Mouse (Mus musculus) ES-E14 (cell line): ENCODE results near the gene Hbq1a. TPM values are rescaled to one million over a fixed set of nuclear protein-coding genes. Genes with fewer than 3 reads are reported as not detected.
A peak's percentile ranks its signal among the peaks of the same experiment; 100 is the strongest.
"Not testable (repeated sequence)": the region's sequence is repeated elsewhere in the genome, so short reads cannot be mapped to it uniquely, and the experiment has no call there.

ENCODE experiments used
- DNase-seq: peaks from one replicate; pipeline ENCODE4 v3.0.0-alpha.2; 2013; ENCODE audit warnings: low read depth, low spot score
- H3K27ac ChIP-seq: 2 replicates; pipeline ENCODE4 v1.5.1; 2012; ENCODE audit warnings: low read depth, mild to moderate bottlenecking, low read length, moderate library complexity, mixed read lengths; ENCODE audit not compliant: poor library complexity, insufficient read depth, severe bottlenecking
- H3K36me3 ChIP-seq: 2 replicates; pipeline ENCODE4 v1.6.1; 2012; ENCODE audit warnings: mild to moderate bottlenecking, low read length, moderate library complexity, mixed read lengths; ENCODE audit not compliant: control insufficient read depth, poor library complexity, insufficient read depth, severe bottlenecking
- H3K4me1 ChIP-seq, 2 experiments: fragments of 150-350 bp in 1 of 2; sonication (generic) in 1 of 2; 2 replicates each; pipeline ENCODE4 v1.6.1; 2012; ENCODE audit warnings: low read length in 2 of 2, mild to moderate bottlenecking in 1 of 2, mixed read lengths in 1 of 2; ENCODE audit not compliant: control insufficient read depth in 2 of 2, insufficient read depth in 2 of 2, poor library complexity in 1 of 2
- H3K4me3 ChIP-seq, 2 experiments: fragments of 150-350 bp in 1 of 2; sonication (generic) in 1 of 2; 2 replicates each; pipeline ENCODE4 v1.5.1; 2012; ENCODE audit warnings: low read length in 2 of 2, low read depth in 1 of 2, mild to moderate bottlenecking in 1 of 2, mixed read lengths in 1 of 2; ENCODE audit not compliant: insufficient read depth in 1 of 2, poor library complexity in 1 of 2, severe bottlenecking in 1 of 2
- H3K9ac ChIP-seq: 2 replicates; pipeline ENCODE4 v1.6.1; 2012; ENCODE audit warnings: low read depth, mild to moderate bottlenecking, low read length, mixed read lengths; ENCODE audit not compliant: poor library complexity, insufficient read depth, severe bottlenecking
- H3K9me3 ChIP-seq: fragments of 150-350 bp; sonication (generic); 2 replicates; pipeline ENCODE4 v1.6.1; 2012; ENCODE audit warnings: low read depth, mild to moderate bottlenecking, low read length; ENCODE audit not compliant: control insufficient read depth, insufficient read depth
- CHD2 ChIP-seq: IDR thresholded peaks from 2 replicates; pipeline ENCODE4 v1.6.1; 2014; ENCODE audit warnings: mild to moderate bottlenecking, low read depth, low read length, inconsistent platforms
- HCFC1 ChIP-seq: IDR thresholded peaks from 2 replicates; pipeline ENCODE4 v1.6.1; 2012; ENCODE audit warnings: low read length, inconsistent platforms, borderline replicate concordance; ENCODE audit not compliant: insufficient read depth
- MAFK ChIP-seq: IDR thresholded peaks from 2 replicates; pipeline ENCODE4 v1.6.1; 2014; ENCODE audit warnings: mild to moderate bottlenecking, low read depth, low read length, inconsistent platforms; ENCODE audit not compliant: insufficient read depth
- ZC3H11A ChIP-seq: IDR thresholded peaks from 2 replicates; pipeline ENCODE4 v1.6.1; 2012; ENCODE audit warnings: low read depth, mild to moderate bottlenecking, inconsistent platforms, low read length, borderline replicate concordance
- ZNF384 ChIP-seq: IDR thresholded peaks from 2 replicates; pipeline ENCODE4 v1.6.1; 2012; ENCODE audit warnings: low read depth, low read length, inconsistent platforms
- in situ Hi-C, 2 experiments: fragments of 600-800 bp; cut with MboI; formaldehyde crosslinking; loops; one replicate each; pipeline ENCODE4 v1.15.1; 2025; ENCODE audit warnings: low sequenced_read_pairs in 2 of 2, inconsistent platforms in 1 of 2; ENCODE audit not compliant: unreplicated experiment in 2 of 2
- total RNA-seq: library from RNA; depleted of rRNA; stranded (reverse); fragments of 300-350 nt; gene quantifications from 2 replicates; pipeline ENCODE4 v1.2.3, GENCODE M21; 2012

Gene Hbq1a
- total RNA-seq, 1 experiment = not detected

GRCm38 (mm10) chr11:32285031-32285775 lies 14.7 kb upstream of the Hbq1a start:
- no peak overlapping the region for H3K9ac ChIP-seq
- in situ Hi-C loops = no loop called here
- no peaks in the 10 kb centered on the region for H3K4me1 ChIP-seq
- no peak overlapping the region for H3K27ac ChIP-seq
- DNase-seq = no peak
- no peaks in the 10 kb centered on the region for H3K36me3 ChIP-seq
- TF ChIP-seq CHD2 (no peak), HCFC1 (no peak), ZC3H11A (no peak), MAFK (no peak), ZNF384 (no peak)
- H3K4me3 ChIP-seq = no peak overlapping the region
- H3K9me3 ChIP-seq = no peaks in the 10 kb centered on the region

- H3K4me1 ChIP-seq, H3K4me3 ChIP-seq, H3K9me3 ChIP-seq, in situ Hi-C loops, DNase-seq, H3K9ac ChIP-seq, H3K27ac ChIP-seq, H3K36me3 ChIP-seq: not testable (repeated sequence)
These were observed 14.0 kb upstream of the Hbq1a start for GRCm38 (mm10) chr11:32285887-32286286.

DNA sequence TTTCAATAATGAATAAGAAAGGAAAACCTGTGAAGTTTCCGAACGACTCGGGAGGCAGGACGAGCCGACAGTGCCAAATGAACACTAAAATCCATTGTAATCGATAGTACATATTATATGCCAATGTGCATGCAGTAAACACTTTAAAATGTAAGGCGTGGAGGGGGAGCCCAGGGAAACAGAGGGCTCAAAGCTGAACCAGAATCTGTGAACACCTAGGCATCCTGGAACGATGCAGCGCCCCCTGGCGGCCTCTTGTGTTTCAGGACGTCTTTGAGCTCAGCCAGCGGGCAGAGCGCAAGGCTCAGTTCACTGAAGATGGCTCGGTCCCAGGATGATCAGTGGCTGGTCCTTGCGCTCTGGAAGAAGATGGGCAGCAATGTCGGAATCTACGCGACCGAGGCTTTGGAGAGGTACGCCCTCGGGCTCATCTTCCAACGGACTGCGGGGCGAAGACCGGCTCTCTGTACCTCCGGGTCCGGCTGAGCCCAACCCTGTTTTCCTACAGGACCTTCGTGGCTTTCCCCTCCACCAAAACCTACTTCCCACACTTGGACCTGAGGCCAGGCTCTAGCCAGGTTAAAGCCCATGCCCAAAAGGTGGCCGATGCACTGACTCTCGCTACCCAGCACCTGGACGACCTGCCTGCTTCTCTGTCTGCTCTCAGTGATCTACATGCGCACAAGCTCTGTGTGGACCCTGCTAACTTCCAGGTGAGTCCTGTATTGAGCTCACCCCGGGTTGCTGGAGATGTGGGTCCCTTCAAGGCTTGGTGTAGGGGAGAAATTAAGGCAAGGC lies 13.0 kb upstream of the Hbq1a start, which contains the start of gene Hbq1b:
Gene Hbq1b, plus strand, starts transcription at position 271 of the 798 bp plus-strand sequence.
- H3K9me3 ChIP-seq, H3K27ac ChIP-seq, H3K36me3 ChIP-seq, DNase-seq, in situ Hi-C loops, H3K4me1 ChIP-seq: not testable (repeated sequence)
- H3K4me3 ChIP-seq = peak within 1 kb of the TSS; percentile 55 to 67; a peak in 3 of 4 replicates
- peak within 1 kb of the TSS; percentile 64; the same call in 1 of the 2 replicates for H3K9ac ChIP-seq

DNA sequence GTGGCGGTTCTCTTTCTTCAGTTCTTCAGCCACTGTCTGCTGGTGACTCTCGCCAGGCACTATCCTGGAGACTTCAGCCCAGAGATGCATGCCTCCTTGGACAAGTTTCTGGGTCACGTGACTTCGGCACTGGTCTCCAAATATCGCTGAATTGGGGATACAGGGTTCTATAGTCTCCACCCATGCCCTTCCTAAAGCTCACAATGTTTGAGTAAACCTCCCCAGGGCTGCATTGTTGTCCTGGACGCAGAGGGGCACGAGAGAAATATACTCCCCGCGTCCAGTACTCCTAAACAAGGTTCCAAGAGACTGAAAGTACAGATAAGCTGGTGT lies 12.4 kb upstream of the Hbq1a start:
- H3K27ac ChIP-seq = no peak overlapping the region
- no peaks in the 10 kb centered on the region for H3K9me3 ChIP-seq
- H3K4me1 ChIP-seq = no peaks in the 10 kb centered on the region; a peak in 1 of 4 replicates
- H3K36me3 ChIP-seq = no peaks in the 10 kb centered on the region
- peak overlapping the region; percentile 8 to 55; a peak in 1 of 4 replicates for H3K4me3 ChIP-seq
- in situ Hi-C loops = no loop called here
- no peak for DNase-seq
- TF ChIP-seq HCFC1 = no peak
- no peak for TF ChIP-seq MAFK
- TF ChIP-seq CHD2 = no peak
- no peak for TF ChIP-seq ZC3H11A
- no peak overlapping the region for H3K9ac ChIP-seq

DNA sequence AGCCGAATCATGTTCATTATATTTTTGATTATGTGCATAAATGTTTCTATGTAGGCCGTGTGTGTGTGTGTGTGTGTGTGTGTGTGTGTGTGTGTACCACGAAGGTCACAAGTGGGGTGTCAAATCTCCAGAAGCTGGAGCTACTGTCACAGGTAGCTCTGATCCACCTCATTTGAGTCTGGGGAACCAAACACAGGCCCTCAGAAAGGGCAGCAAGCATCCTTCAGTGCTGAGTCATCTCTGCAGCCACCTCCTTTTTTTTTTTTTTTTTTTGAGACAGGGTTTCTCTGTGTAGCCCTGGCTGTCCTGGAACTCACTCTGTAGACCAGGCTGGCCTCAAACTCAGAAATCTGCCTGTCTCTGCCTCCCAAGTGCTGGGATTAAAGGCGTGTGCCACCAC lies 7.0 kb upstream of the Hbq1a start:
- H3K9ac ChIP-seq, H3K4me3 ChIP-seq, in situ Hi-C loops, H3K4me1 ChIP-seq, H3K36me3 ChIP-seq, H3K27ac ChIP-seq, DNase-seq, H3K9me3 ChIP-seq: not testable (repeated sequence)

DNA sequence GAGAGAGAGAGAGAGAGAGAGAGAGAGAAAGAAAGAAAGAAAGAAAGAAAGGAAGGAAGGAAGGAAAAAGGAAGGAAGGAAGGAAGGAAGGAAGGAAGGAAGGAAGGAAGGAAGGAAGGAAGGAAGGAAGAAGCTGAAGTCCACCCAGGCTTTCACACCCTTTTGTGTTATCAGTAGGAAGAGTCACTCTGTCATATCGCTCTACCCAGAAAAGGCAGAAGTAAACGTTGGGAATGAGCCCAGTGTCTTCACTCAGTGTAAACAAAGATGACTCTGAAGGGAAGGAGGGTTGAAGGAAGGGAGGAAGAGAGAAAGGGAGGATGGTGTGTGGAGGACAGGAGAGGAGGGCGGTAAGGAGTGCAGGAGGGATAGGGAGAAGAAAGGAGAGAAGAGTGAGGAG lies 6.4 kb upstream of the Hbq1a start:
- H3K4me3 ChIP-seq, H3K9me3 ChIP-seq, H3K9ac ChIP-seq, H3K27ac ChIP-seq, H3K36me3 ChIP-seq, in situ Hi-C loops, H3K4me1 ChIP-seq, DNase-seq: not testable (repeated sequence)

DNA sequence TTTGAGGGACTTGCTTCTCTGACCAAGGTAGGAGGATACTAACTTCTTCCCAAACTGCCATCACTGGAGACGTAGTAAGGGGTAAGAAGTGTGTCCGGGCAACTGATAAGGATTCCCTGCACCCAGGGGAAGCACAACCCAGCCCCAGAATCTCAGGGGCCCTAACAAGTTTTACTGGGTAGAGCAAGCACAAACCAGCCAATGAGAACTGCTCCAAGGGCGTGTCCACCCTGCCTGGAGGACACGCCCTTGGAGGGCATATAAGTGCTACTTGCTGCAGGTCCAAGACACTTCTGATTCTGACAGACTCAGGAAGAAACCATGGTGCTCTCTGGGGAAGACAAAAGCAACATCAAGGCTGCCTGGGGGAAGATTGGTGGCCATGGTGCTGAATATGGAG lies 3.7 kb upstream of the Hbq1a start, which contains the start of gene Hba-a2:
Gene Hba-a2, plus strand, starts transcription at position 287 of the 400 bp plus-strand sequence.
- H3K27ac ChIP-seq, H3K36me3 ChIP-seq, H3K9ac ChIP-seq, H3K4me1 ChIP-seq, H3K4me3 ChIP-seq, H3K9me3 ChIP-seq, in situ Hi-C loops, DNase-seq: not testable (repeated sequence)
